Mouse (Mus musculus) lung, postnatal 0 days (tissue): Measurements from ENCODE around the gene Cep250.

Source experiments
- CTCF ChIP-seq: IDR thresholded peaks from 2 replicates; pipeline ENCODE4 v1.5.1; 2016; ENCODE audit warnings: antibody characterized with exemption, mild to moderate bottlenecking
- EP300 ChIP-seq: IDR thresholded peaks from 2 replicates; pipeline ENCODE4 v1.6.1; 2016; ENCODE audit warnings: antibody characterized with exemption, mild to moderate bottlenecking, control low read depth

DNA sequence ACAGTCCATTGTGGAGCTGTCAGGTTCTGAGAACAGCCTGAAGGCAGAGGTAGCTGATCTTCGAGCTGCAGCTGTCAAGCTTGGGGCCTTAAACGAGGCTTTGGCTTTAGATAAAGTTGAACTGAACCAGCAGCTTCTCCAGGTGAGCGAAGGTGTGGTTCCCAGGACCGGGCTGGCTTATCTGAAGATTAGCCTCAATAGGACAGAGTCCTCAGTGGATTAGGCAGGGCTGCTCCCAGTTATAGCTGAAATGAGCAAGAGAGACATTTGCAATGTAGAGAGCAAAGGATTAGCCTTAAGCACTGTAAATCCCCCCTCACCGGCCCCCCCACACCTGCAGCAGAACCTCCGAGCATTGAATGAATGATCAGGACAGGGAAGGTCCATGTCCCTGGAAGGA, 17.1 kb downstream of the Cep250 start:
- TF ChIP-seq CTCF (no peak), EP300 (no peak)
